Mouse (Mus musculus) neural tube, embryonic 11.5 days (tissue): Measurements from ENCODE around the gene Zfp958. TPM values are rescaled to one million over a fixed set of nuclear protein-coding genes. Genes with fewer than 3 reads are reported as not detected.
A peak's percentile ranks its signal among the peaks of the same experiment; 100 is the strongest.
"Not testable (repeated sequence)": the region's sequence is repeated elsewhere in the genome, so short reads cannot be mapped to it uniquely, and the experiment has no call there.

Source experiments
- ATAC-seq: fragments of 200-750 bp; cut with Nextera tagmentation; 2 replicates; pipeline ENCODE4 v1.8.0; 2017; ENCODE audit warnings: moderate number of reproducible peaks, mild to moderate bottlenecking, moderate TSS enrichment, moderate library complexity; ENCODE audit not compliant: insufficient read depth, low FRiP score, low TSS enrichment
- DNase-seq: peaks from one replicate; pipeline ENCODE4 v3.0.0-alpha.2; 2015; ENCODE audit warnings: low spot score
- H3K27ac ChIP-seq: fragments of 300-500 bp; sonication (generic); 2 replicates; pipeline ENCODE4 v1.5.1; 2014; ENCODE audit warnings: low read depth, mild to moderate bottlenecking, low read length
- H3K27me3 ChIP-seq: fragments of 300-500 bp; sonication (generic); 2 replicates; pipeline ENCODE4 v1.6.1; 2014; ENCODE audit warnings: mild to moderate bottlenecking, low read length, mixed read lengths; ENCODE audit not compliant: control insufficient read depth, insufficient read depth
- H3K36me3 ChIP-seq: fragments of 300-500 bp; sonication (generic); 2 replicates; pipeline ENCODE4 v1.6.1; 2014; ENCODE audit warnings: mild to moderate bottlenecking, low read length, moderate library complexity, mixed read lengths; ENCODE audit not compliant: control insufficient read depth, insufficient read depth
- H3K4me1 ChIP-seq: fragments of 300-500 bp; sonication (generic); 2 replicates; pipeline ENCODE4 v1.6.1; 2014; ENCODE audit warnings: low read length, mixed read lengths; ENCODE audit not compliant: control insufficient read depth, insufficient read depth
- H3K4me2 ChIP-seq: fragments of 300-500 bp; sonication (generic); 2 replicates; pipeline ENCODE4 v1.6.1; 2014; ENCODE audit warnings: low read depth, mild to moderate bottlenecking, moderate library complexity
- H3K4me3 ChIP-seq: fragments of 300-500 bp; sonication (generic); 2 replicates; pipeline ENCODE4 v1.5.1; 2014; ENCODE audit warnings: low read depth, low read length
- H3K9ac ChIP-seq: fragments of 300-500 bp; sonication (generic); 2 replicates; pipeline ENCODE4 v1.6.1; 2014; ENCODE audit warnings: mild to moderate bottlenecking, low read length
- H3K9me3 ChIP-seq: fragments of 300-500 bp; sonication (generic); 2 replicates; pipeline ENCODE4 v1.6.1; 2016; ENCODE audit warnings: low read length; ENCODE audit not compliant: control insufficient read depth
- WGBS: fragments of 180-500 bp; shearing (Covaris S2); extraction: QIAGEN DNeasy Blood & Tissue Kit; methylation state at CpG from one replicate; pipeline ENCODE4 v1.1.7; 2014; 5-methylcytosine and 5-hydroxymethylcytosine counted together
- polyA plus RNA-seq: library from polyadenylated mRNA; unstranded; fragments of >200 nt; fragmentation: Nextera tagmentation; extraction: Ambion mirVana; gene quantifications from 2 replicates; pipeline ENCODE4 v1.2.1, GENCODE M21; 2014

The Zfp958 gene
- polyA plus RNA-seq, 1 experiment from 2014 or later: 18.9 TPM

DNA sequence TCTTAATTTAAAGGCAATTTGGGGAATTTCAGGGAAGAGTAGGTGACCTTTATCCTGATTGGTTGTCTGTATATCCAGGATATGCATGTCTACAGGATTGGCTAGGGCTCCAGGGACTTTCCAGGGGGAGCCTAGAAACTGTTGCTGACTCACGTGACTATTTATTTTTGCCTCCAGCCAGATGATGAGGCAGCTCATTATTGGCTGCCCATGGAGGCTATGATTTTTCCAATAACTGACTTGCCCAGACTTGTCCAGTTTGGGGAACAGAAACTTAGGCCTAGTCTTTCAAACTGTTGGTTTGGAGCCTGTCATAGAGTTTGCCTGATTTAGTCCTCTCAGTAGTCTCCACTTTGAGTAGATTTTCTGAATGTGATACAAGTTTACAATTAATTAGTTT lies 14.4 kb downstream of the Zfp958 start:
- Histone ChIP-seq H3K27ac (no peak overlapping the region), H3K4me2 (no peak overlapping the region), H3K27me3 (no peaks in the 10 kb centered on the region), H3K36me3 (peaks cover 27% of the 10 kb centered on the region), H3K4me3 (no peak overlapping the region), H3K9me3 (peaks cover 10% of the 10 kb centered on the region), H3K4me1 (no peaks in the 10 kb centered on the region), H3K9ac (no peak overlapping the region)
- DNase-seq: no peak
- WGBS: 96% methylated on average over 1 of the region's 1 CpGs
- no peak for ATAC-seq

DNA sequence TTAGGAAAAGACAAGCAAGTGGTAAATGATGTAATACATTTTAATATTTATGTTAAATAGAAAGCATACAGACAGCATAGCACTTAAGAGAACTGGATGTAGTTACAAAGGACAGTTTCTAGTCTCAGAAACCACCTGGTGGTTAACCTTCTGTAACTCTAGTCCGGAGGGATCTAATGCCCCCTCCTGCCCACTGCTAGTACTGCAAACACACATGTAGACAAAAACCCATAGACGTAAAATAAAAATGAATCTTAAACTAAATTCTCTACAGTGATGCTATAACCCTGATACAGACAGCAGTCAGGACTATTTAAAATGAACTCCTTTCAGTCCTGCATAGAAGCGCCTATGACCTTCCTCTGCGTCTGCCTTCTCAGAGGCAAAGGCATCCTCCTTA lies 24.1 kb downstream of the Zfp958 start:
- H3K4me1 ChIP-seq: no peaks in the 10 kb centered on the region
- H3K27me3 ChIP-seq: no peaks in the 10 kb centered on the region
- H3K9ac ChIP-seq: no peak overlapping the region
- H3K36me3 ChIP-seq: no peaks in the 10 kb centered on the region
- H3K9me3 ChIP-seq: no peaks in the 10 kb centered on the region
- H3K4me2 ChIP-seq: no peak overlapping the region
- H3K27ac ChIP-seq: no peak overlapping the region
- no peak overlapping the region for H3K4me3 ChIP-seq
- no peak for ATAC-seq
- no peak for DNase-seq
- WGBS: 83% methylated on average over 4 of the region's 4 CpGs

DNA sequence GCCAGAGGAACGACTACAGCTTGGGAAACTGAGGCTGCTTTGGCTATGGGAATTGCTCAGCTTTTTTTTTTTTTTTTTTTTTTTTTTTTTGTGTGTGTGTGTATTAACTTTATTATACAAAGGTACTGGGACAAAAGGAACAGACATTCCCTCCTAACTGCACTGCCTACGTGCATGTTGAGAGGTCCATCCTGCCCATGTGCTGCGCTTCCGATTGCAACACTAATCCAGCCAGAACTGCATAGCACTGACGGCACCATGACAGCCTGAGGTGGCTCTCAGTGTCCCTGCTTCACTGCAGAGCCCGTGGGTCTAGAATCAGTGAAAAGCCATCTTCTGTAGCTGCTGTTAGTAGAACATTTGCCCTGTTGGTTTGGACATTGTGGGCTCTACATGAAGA lies 30.0 kb downstream of the Zfp958 start:
- H3K4me3 ChIP-seq, H3K36me3 ChIP-seq, H3K9ac ChIP-seq, H3K27ac ChIP-seq, DNase-seq, H3K27me3 ChIP-seq, ATAC-seq, H3K4me1 ChIP-seq, H3K4me2 ChIP-seq, H3K9me3 ChIP-seq: not testable (repeated sequence)
- 84% methylated on average over 6 of the region's 6 CpGs for WGBS

DNA sequence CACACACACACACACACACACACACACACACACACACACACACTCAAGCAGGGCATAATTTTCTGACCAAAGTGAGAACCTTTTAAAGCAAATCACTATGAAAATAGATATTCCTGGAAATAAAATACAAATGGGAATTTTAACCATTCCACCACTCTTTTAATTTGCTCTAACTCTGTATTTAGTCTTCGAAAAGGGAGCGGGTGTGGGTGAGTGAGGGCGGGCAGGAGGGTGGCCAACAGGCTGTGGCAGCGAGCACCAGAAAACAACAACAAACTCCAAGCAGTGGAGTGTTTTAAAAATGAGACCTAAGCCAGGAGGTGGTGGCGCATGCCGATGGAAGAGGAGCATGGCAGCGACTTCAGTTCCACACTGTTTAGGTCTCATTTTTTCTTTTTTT lies 43.6 kb downstream of the Zfp958 start:
- Histone ChIP-seq H3K27ac (no peak overlapping the region), H3K4me3 (no peak overlapping the region), H3K4me2 (no peak overlapping the region), H3K27me3 (no peaks in the 10 kb centered on the region), H3K9ac (no peak overlapping the region), H3K36me3 (no peaks in the 10 kb centered on the region), H3K9me3 (no peaks in the 10 kb centered on the region), H3K4me1 (no peaks in the 10 kb centered on the region)
- ATAC-seq (no peak), DNase-seq (no peak)
- WGBS: 89% methylated on average over 7 of the region's 7 CpGs

DNA sequence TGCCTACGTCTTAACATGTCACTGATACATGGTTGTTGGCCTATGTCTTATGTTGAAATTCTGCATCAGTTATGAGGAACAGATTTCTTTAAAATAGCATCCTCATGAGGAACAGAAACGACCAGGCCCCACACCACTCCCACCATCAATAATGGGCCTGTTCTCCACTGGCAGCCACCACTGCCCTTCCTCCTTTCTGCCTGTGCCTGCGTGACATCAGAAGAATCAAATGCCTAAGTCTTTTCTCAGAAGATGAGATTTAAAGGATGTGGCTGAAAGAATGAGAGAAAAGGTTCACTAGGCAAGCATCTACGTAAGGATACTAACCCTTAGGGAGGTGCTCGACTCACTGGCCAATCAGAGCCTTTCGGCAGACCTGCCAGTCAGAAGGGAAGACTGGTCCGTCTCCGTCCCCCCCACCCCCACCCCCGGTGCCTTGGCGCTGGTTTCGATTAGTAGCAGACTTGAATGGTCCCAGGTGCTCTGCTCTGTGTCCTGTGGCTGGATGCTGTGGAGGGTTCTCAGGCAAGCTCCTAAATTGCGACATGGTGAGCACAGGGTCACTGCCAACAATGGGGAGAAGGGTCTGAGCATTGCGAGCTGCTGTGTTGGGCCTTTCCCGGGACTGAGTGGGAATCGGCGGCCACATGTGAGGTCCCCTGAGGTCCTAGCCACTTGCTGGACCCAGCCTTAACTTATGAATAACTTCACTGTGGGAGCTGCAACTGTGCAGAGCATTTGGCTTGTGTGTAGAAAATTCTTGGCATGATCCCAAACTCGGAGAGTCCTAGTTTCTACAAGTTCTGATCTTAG lies 62.4 kb downstream of the Zfp958 start:
- ATAC-seq (no peak), DNase-seq (no peak)
- 88% methylated on average over 17 of the region's 17 CpGs for WGBS
- Histone ChIP-seq H3K27me3 (no peaks in the 10 kb centered on the region), H3K36me3 (no peaks in the 10 kb centered on the region), H3K9ac (no peak overlapping the region), H3K4me2 (no peak overlapping the region), H3K4me1 (no peaks in the 10 kb centered on the region), H3K27ac (no peak overlapping the region), H3K4me3 (no peak overlapping the region), H3K9me3 (no peaks in the 10 kb centered on the region)

DNA sequence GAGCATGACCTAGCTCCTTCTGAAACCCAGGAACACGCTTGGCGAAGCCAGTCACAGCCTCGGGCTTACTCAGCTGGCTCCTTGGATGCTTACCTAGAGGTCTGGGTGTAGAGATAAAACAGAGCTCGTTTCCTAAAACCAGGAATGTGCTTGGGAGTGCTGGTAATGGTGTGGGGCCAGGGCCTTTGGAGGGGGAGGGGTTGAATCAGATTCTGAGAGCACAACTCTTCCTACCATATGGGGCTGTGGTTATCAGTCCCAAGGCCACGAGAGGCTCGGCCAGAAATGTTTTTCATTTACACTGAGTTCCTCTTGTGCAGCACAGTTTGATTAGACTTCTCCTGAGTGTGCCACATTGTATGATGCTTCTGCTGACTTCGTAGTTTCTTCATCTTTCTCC lies 63.6 kb downstream of the Zfp958 start:
- no peaks in the 10 kb centered on the region for H3K27me3 ChIP-seq
- no peaks in the 10 kb centered on the region for H3K4me1 ChIP-seq
- no peak for DNase-seq
- no peak overlapping the region for H3K9ac ChIP-seq
- peak overlapping the region; percentile 49; the same call in 1 of the 2 replicates for H3K4me3 ChIP-seq
- no peak for ATAC-seq
- H3K9me3 ChIP-seq: no peaks in the 10 kb centered on the region
- peak overlapping the region; percentile 52; the same call in 1 of the 2 replicates for H3K4me2 ChIP-seq
- no peaks in the 10 kb centered on the region for H3K36me3 ChIP-seq
- no peak overlapping the region for H3K27ac ChIP-seq
- 86% methylated on average over 7 of the region's 7 CpGs for WGBS

DNA sequence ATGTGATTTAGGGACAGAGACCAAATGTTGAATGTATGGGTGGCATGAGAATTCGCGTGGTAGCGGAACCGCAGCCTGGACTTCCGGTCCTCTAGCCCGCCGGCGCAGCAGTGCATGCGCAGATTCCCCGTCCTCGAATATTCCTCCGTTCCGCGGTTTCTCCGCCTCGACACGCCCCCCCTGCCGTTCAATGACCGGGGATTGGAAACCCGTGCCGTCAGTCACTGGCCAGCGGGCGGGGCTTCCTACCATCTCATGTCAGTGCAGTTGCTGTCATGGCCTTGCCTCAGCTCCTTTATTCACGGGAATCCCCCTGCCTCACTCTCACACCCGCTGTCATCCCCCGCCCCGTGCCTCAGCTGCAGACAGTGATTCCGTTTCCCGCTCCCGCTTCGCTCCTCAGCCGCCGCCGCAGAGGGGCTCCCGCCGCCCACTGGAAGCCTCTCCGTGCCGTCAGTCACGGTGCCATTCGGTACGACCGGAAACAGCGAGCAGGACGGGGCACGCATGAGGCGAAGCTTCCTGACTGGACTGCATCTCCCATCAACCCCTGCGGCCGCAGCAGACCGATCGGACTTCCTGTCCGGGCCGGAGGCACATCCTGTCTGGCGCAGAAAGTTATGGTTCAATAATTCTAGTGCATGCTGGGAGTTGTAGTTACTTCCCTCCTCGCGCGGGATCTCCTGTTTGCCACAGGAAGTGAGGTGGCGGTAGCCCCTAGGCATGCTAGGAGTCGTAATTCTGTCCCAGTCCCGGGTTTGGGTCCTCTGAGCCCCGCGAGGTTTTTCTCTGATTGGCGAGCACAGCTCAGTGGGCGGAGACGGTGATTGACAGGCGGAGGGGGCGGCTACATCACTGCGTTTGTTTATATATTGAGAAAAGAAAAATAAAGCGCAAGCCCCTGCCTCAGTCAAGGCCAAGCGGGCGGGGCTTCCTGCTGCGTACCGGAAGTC lies 64.6 kb downstream of the Zfp958 start:
- DNase-seq: peak; percentile 96
- Histone ChIP-seq H3K36me3 (no peaks in the 10 kb centered on the region), H3K27me3 (no peaks in the 10 kb centered on the region), H3K4me1 (no peaks in the 10 kb centered on the region), H3K9ac (peak overlapping the region; percentile 79), H3K27ac (peak overlapping the region; percentile 90), H3K4me3 (peak overlapping the region; percentile 49), H3K9me3 (no peaks in the 10 kb centered on the region), H3K4me2 (peak overlapping the region; percentile 52)
- WGBS: under 1% methylated on average over 72 of the region's 72 CpGs
- ATAC-seq: peak; percentile 92

DNA sequence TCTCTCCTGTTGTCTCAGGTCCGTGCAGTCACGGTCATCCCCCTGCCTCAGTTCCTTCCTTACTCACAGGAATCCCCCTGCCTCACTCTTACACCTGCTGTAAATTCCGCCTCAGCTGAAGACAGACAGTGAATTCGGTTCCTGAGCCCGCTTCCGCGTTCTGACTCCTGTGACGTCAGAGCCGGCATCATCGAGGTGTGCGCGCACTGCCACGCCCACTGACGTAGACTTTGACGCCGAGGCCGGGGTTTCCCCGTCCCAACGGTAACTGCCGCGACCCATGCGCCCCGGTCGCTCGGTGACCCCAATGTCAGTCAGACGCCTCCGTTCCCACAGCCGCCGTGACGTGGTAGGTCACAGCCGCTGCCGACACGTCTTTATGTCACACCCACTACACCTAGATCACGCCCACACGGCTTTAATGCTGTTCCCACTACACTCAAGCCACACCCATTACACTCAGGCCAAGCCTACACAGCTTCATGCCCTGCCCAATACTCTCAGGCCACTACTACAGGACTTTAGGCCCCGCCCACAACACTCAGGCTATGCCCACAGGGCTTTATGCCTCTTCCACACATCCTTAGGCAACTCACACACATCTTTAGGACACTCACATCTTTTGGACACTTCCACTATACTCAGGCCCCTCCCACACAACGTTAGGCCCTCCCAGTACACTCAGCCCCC lies 65.4 kb downstream of the Zfp958 start:
- peak overlapping the region; percentile 79 for H3K9ac ChIP-seq
- H3K27ac ChIP-seq: peak overlapping the region; percentile 90
- DNase-seq: peak; percentile 89

More for the DNA sequence above, 65.4 kb downstream of the Zfp958 start:
- Histone ChIP-seq H3K9me3 (no peaks in the 10 kb centered on the region), H3K36me3 (no peaks in the 10 kb centered on the region), H3K4me3 (peak overlapping the region; percentile 49), H3K27me3 (no peaks in the 10 kb centered on the region), H3K4me2 (peak overlapping the region; percentile 52), H3K4me1 (no peaks in the 10 kb centered on the region)
- ATAC-seq: peak; percentile 73
- WGBS: under 1% methylated on average over 37 of the region's 37 CpGs
